Mouse (Mus musculus) thymus, adult 2 months (tissue): ENCODE results near the gene Spdya. TPM values are rescaled to one million over a fixed set of nuclear protein-coding genes. Genes with fewer than 3 reads are reported as not detected.

ENCODE experiments used
- DNase-seq: peaks from one replicate; pipeline ENCODE4 v3.0.0; 2021
- H3K27ac ChIP-seq: fragments of 200-500 bp; 2 replicates; pipeline ENCODE4 v1.5.1; 2012; ENCODE audit warnings: low read length, control low read depth; ENCODE audit not compliant: control insufficient read depth, insufficient read depth
- H3K27me3 ChIP-seq: fragments of 200-500 bp; 2 replicates; pipeline ENCODE4 v1.6.1; 2012; ENCODE audit warnings: mild to moderate bottlenecking, low read length, moderate library complexity, mixed read lengths; ENCODE audit not compliant: control insufficient read depth, insufficient read depth
- H3K36me3 ChIP-seq: fragments of 200-500 bp; 2 replicates; pipeline ENCODE4 v1.6.1; 2012; ENCODE audit warnings: mild to moderate bottlenecking, low read length, moderate library complexity; ENCODE audit not compliant: control insufficient read depth, insufficient read depth
- H3K4me1 ChIP-seq: fragments of 200-500 bp; replicated peaks from 2 replicates; pipeline ENCODE4 v1.6.1; 2012; ENCODE audit warnings: low read length; ENCODE audit not compliant: control insufficient read depth, insufficient read depth
- H3K4me3 ChIP-seq: fragments of 200-500 bp; 2 replicates; pipeline ENCODE4 v1.5.1; 2012; ENCODE audit warnings: mild to moderate bottlenecking, low read length, control low read depth, moderate library complexity; ENCODE audit not compliant: control insufficient read depth, insufficient read depth
- CTCF ChIP-seq: fragments of 200-500 bp; IDR thresholded peaks from 2 replicates; pipeline ENCODE4 v1.5.1; 2012; ENCODE audit warnings: mild to moderate bottlenecking, control low read depth, low read length, moderate library complexity, borderline replicate concordance; ENCODE audit not compliant: control insufficient read depth, poor library complexity, insufficient read depth; ENCODE audit errors: extremely low read depth
- POLR2A ChIP-seq: fragments of 200-500 bp; IDR thresholded peaks from 2 replicates; pipeline ENCODE4 v1.6.1; 2012; ENCODE audit warnings: mild to moderate bottlenecking, low read length, control low read depth, moderate library complexity; ENCODE audit not compliant: control insufficient read depth, poor library complexity, insufficient read depth; ENCODE audit errors: extremely low read depth
- WGBS: fragments of 180-500 bp; shearing (Covaris S2); methylation state at CpG from one replicate; pipeline ENCODE4 v1.1.7; 2018; 5-methylcytosine and 5-hydroxymethylcytosine counted together
- polyA plus RNA-seq: library from polyadenylated mRNA; depleted of rRNA; stranded (reverse); fragments of >200 nt; gene quantifications from 2 replicates; pipeline ENCODE4 v1.2.3, GENCODE M21; 2012

Gene Spdya
- polyA plus RNA-seq, 1 experiment = not detected

- peak; percentile 88 for DNase-seq
- WGBS = 6% methylated on average over 42 of the region's 42 CpGs
- H3K4me3 ChIP-seq = peak overlapping the region; percentile 74
Observed at GRCm38 (mm10) chr17:71598659-71599554, 47.0 kb downstream of the Spdya start.

GRCm38 (mm10) chr17:71615638-71616318 lies 63.9 kb downstream of the Spdya start, which contains the start of gene Wdr43:
Wdr43 (plus strand) TSS chr17:71615895.
- peak; percentile 25; the same call in 1 of the 2 replicates for TF ChIP-seq CTCF
- TF ChIP-seq POLR2A = peak; percentile 87
- Histone ChIP-seq H3K27ac (no peak within 1 kb of the TSS), H3K4me1 (peaks cover 5% of the 10 kb centered on the region), H3K4me3 (peak within 1 kb of the TSS; percentile 80), H3K27me3 (no peaks in the 10 kb centered on the region), H3K36me3 (no peaks in the 10 kb centered on the region)
- peak; percentile 97 for DNase-seq
- 7% methylated on average over 40 of the region's 40 CpGs for WGBS

More at GRCm38 (mm10) chr17:71598659-71599554, 47.0 kb downstream of the Spdya start:
- TF ChIP-seq POLR2A (no peak), CTCF (no peak)
- Histone ChIP-seq H3K4me1 (peaks cover 13% of the 10 kb centered on the region), H3K36me3 (no peaks in the 10 kb centered on the region), H3K27ac (no peak overlapping the region), H3K27me3 (no peaks in the 10 kb centered on the region)

GRCm38 (mm10) chr17:71616319-71617032 lies 64.6 kb downstream of the Spdya start:
- DNase-seq = peak; percentile 29
- no peak overlapping the region for H3K27ac ChIP-seq
- H3K4me3 ChIP-seq = peak overlapping the region; percentile 80
- no peak for TF ChIP-seq CTCF
- no peak for TF ChIP-seq POLR2A
- H3K36me3 ChIP-seq = no peaks in the 10 kb centered on the region
- H3K27me3 ChIP-seq = no peaks in the 10 kb centered on the region
- WGBS = 1% methylated on average over 73 of the region's 73 CpGs
- H3K4me1 ChIP-seq = peaks cover 5% of the 10 kb centered on the region

- Histone ChIP-seq H3K4me3 (peak overlapping the region; percentile 80), H3K27ac (no peak overlapping the region), H3K27me3 (no peaks in the 10 kb centered on the region), H3K4me1 (peaks cover 5% of the 10 kb centered on the region), H3K36me3 (no peaks in the 10 kb centered on the region)
- no peak for TF ChIP-seq POLR2A
- no peak for TF ChIP-seq CTCF
- WGBS = 0% methylated on average over 10 of the region's 10 CpGs
- DNase-seq = no peak
Observed at GRCm38 (mm10) chr17:71617033-71617362, 65.1 kb downstream of the Spdya start.

GRCm38 (mm10) chr17:71617974-71618373 lies 66.1 kb downstream of the Spdya start:
- H3K27ac ChIP-seq = no peak overlapping the region
- DNase-seq = no peak
- TF ChIP-seq CTCF (no peak), POLR2A (no peak)
- H3K36me3 ChIP-seq = no peaks in the 10 kb centered on the region
- peaks cover 5% of the 10 kb centered on the region for H3K4me1 ChIP-seq
- no peak overlapping the region for H3K4me3 ChIP-seq
- 35% methylated on average over 4 of the region's 4 CpGs for WGBS
- no peaks in the 10 kb centered on the region for H3K27me3 ChIP-seq

- peaks cover 55% of the 10 kb centered on the region for H3K36me3 ChIP-seq
- no peak overlapping the region for H3K27ac ChIP-seq
- TF ChIP-seq POLR2A = no peak
- no peak for TF ChIP-seq CTCF
- H3K4me1 ChIP-seq = no peaks in the 10 kb centered on the region
- H3K4me3 ChIP-seq = no peak overlapping the region
- no peaks in the 10 kb centered on the region for H3K27me3 ChIP-seq
- no peak for DNase-seq
- 93% methylated on average over 10 of the region's 10 CpGs for WGBS
Observed at GRCm38 (mm10) chr17:71631806-71632205, 79.9 kb downstream of the Spdya start.
